Mouse (Mus musculus) liver, embryonic 16.5 days (tissue): ENCODE results near the gene Rnf31. TPM values are rescaled to one million over a fixed set of nuclear protein-coding genes. Genes with fewer than 3 reads are reported as not detected.
A peak's percentile ranks its signal among the peaks of the same experiment; 100 is the strongest.

Experiments
- ATAC-seq: fragments of 200-750 bp; cut with Nextera tagmentation; 2 replicates; pipeline ENCODE4 v1.8.0; 2017; ENCODE audit warnings: low read depth, mild to moderate bottlenecking, moderate number of reproducible peaks, moderate library complexity
- H3K27ac ChIP-seq: fragments of 300-500 bp; sonication (generic); 2 replicates; pipeline ENCODE4 v1.5.1; 2014; ENCODE audit warnings: mild to moderate bottlenecking, low read length
- H3K27me3 ChIP-seq: fragments of 300-500 bp; sonication (generic); 2 replicates; pipeline ENCODE4 v1.6.1; 2014; ENCODE audit warnings: low read depth, low read length, mixed read lengths; ENCODE audit not compliant: control insufficient read depth, insufficient read depth
- H3K36me3 ChIP-seq: fragments of 300-500 bp; sonication (generic); 2 replicates; pipeline ENCODE4 v1.6.1; 2014; ENCODE audit warnings: mild to moderate bottlenecking; ENCODE audit not compliant: control insufficient read depth, insufficient read depth
- H3K4me1 ChIP-seq: fragments of 300-500 bp; sonication (generic); 2 replicates; pipeline ENCODE4 v1.6.1; 2014; ENCODE audit warnings: low read depth, low read length, mixed read lengths; ENCODE audit not compliant: control insufficient read depth
- H3K4me2 ChIP-seq: fragments of 300-500 bp; sonication (generic); 2 replicates; pipeline ENCODE4 v1.6.1; 2014; ENCODE audit warnings: low read depth, low read length, mixed read lengths
- H3K4me3 ChIP-seq: fragments of 300-500 bp; sonication (generic); 2 replicates; pipeline ENCODE4 v1.5.1; 2014; ENCODE audit warnings: low read depth, mild to moderate bottlenecking, low read length
- H3K9ac ChIP-seq: fragments of 300-500 bp; sonication (generic); 2 replicates; pipeline ENCODE4 v1.6.1; 2014; ENCODE audit warnings: low read depth, low read length
- H3K9me3 ChIP-seq: fragments of 300-500 bp; sonication (generic); replicated peaks from 2 replicates; pipeline ENCODE4 v1.6.1; 2016; ENCODE audit warnings: low read length; ENCODE audit not compliant: control insufficient read depth
- WGBS: fragments of 180-500 bp; shearing (Covaris S2); extraction: QIAGEN DNeasy Blood & Tissue Kit; methylation state at CpG from one replicate; pipeline ENCODE4 v1.1.7; 2014; ENCODE audit not compliant: insufficient replicate concordance; 5-methylcytosine and 5-hydroxymethylcytosine counted together
- polyA plus RNA-seq: library from polyadenylated mRNA; unstranded; fragments of >200 nt; fragmentation: Nextera tagmentation; extraction: Ambion mirVana; gene quantifications from 2 replicates; pipeline ENCODE4 v1.2.1, GENCODE M21; 2015

The Rnf31 gene
- polyA plus RNA-seq, 1 experiment from 2014 or later, result 9.7 TPM

GRCm38 (mm10) chr14:55644261-55644888 lies 52.9 kb downstream of the Rnf31 start:
- H3K36me3 ChIP-seq, result peaks cover 21% of the 10 kb centered on the region
- peak overlapping the region; percentile 93 for H3K27ac ChIP-seq
- H3K27me3 ChIP-seq, result no peaks in the 10 kb centered on the region
- H3K4me1 ChIP-seq, result peaks cover 28% of the 10 kb centered on the region
- no peaks in the 10 kb centered on the region for H3K9me3 ChIP-seq
- H3K9ac ChIP-seq, result peak overlapping the region; percentile 98
- peak overlapping the region; percentile 99 for H3K4me3 ChIP-seq
- WGBS, result 15% methylated on average over 17 of the region's 17 CpGs
- ATAC-seq, result no peak
- H3K4me2 ChIP-seq, result peak overlapping the region; percentile 85

GRCm38 (mm10) chr14:55649884-55650283 lies 58.4 kb downstream of the Rnf31 start, which contains the start of gene Tssk4:
TSS of gene Tssk4 (plus strand) at chr14:55650184.
- Histone ChIP-seq H3K4me3 (no peak within 1 kb of the TSS), H3K4me1 (peaks cover 8% of the 10 kb centered on the region), H3K4me2 (no peak within 1 kb of the TSS), H3K27me3 (no peaks in the 10 kb centered on the region), H3K27ac (no peak within 1 kb of the TSS), H3K36me3 (peaks cover 4% of the 10 kb centered on the region; the same call in 1 of the 2 replicates), H3K9me3 (no peaks in the 10 kb centered on the region), H3K9ac (no peak within 1 kb of the TSS)
- ATAC-seq, result no peak
- WGBS, result 65% methylated on average over 2 of the region's 2 CpGs

GRCm38 (mm10) chr14:55651528-55651927 lies 60.0 kb downstream of the Rnf31 start:
- ATAC-seq, result no peak
- H3K27ac ChIP-seq, result no peak overlapping the region
- WGBS, result 74% methylated on average over 7 of the region's 7 CpGs

More at GRCm38 (mm10) chr14:55651528-55651927, 60.0 kb downstream of the Rnf31 start:
- no peak overlapping the region for H3K4me3 ChIP-seq
- H3K9me3 ChIP-seq, result no peaks in the 10 kb centered on the region
- no peaks in the 10 kb centered on the region for H3K4me1 ChIP-seq
- H3K36me3 ChIP-seq, result no peaks in the 10 kb centered on the region
- no peaks in the 10 kb centered on the region for H3K27me3 ChIP-seq
- no peak overlapping the region for H3K4me2 ChIP-seq
- H3K9ac ChIP-seq, result no peak overlapping the region

Other genes with a start within 250 kb of the Rnf31 start
- gene Dhrs4, start 113.0 kb upstream of the Rnf31 start, polyA plus RNA-seq, result 88.8 and 91.2 TPM in 2 replicates
- gene Carmil3, start 101.1 kb upstream of the Rnf31 start, polyA plus RNA-seq, result 0.28 and 0.46 TPM in 2 replicates
- gene Cpne6, start 81.3 kb upstream of the Rnf31 start, polyA plus RNA-seq, result not detected in 2 replicates
- not detected in 2 replicates for gene Nrl, start 66.7 kb upstream of the Rnf31 start, polyA plus RNA-seq
- gene Pck2, start 51.4 kb upstream of the Rnf31 start, polyA plus RNA-seq, result 41.2 and 42.5 TPM in 2 replicates
- 62.0 and 64.7 TPM in 2 replicates for gene Dcaf11, start 31.7 kb upstream of the Rnf31 start, polyA plus RNA-seq
- 2.0 and 3.2 TPM in 2 replicates for gene A730061H03Rik, start 31.3 kb upstream of the Rnf31 start, polyA plus RNA-seq
- 0.74 and 2.0 TPM in 2 replicates for gene Fitm1, start 16.1 kb upstream of the Rnf31 start, polyA plus RNA-seq
- gene Psme1, start 13.6 kb upstream of the Rnf31 start, polyA plus RNA-seq, result 114 TPM in 2 replicates
- gene Emc9, start 6.4 kb upstream of the Rnf31 start, polyA plus RNA-seq, result 22.5 and 25.8 TPM in 2 replicates
- gene Psme2, start 595 bp upstream of the Rnf31 start, polyA plus RNA-seq, result 177 and 181 TPM in 2 replicates
- gene Irf9, start 11.9 kb downstream of the Rnf31 start, polyA plus RNA-seq, result 15.9 and 17.2 TPM in 2 replicates
- gene Rec8, start 26.3 kb downstream of the Rnf31 start, polyA plus RNA-seq, result 2.9 and 3.1 TPM in 2 replicates
- 23.4 and 24.6 TPM in 2 replicates for gene Ipo4, start 44.2 kb downstream of the Rnf31 start, polyA plus RNA-seq
- 0.71 and 1.0 TPM in 2 replicates for gene Gm49378, start 46.2 kb downstream of the Rnf31 start, polyA plus RNA-seq
- gene Tm9sf1, start 52.1 kb downstream of the Rnf31 start, polyA plus RNA-seq, result 46.8 and 49.6 TPM in 2 replicates
- gene Tssk4, start 58.5 kb downstream of the Rnf31 start, polyA plus RNA-seq, result 0.15 and 0.16 TPM in 2 replicates
- gene Mdp1, start 68.8 kb downstream of the Rnf31 start, polyA plus RNA-seq, result 14.1 and 16.8 TPM in 2 replicates
- 20.9 and 22.8 TPM in 2 replicates for gene Gmpr2, start 80.2 kb downstream of the Rnf31 start, polyA plus RNA-seq
- 212 and 230 TPM in 2 replicates for gene Nedd8, start 80.4 kb downstream of the Rnf31 start, polyA plus RNA-seq
- gene Tinf2, start 90.1 kb downstream of the Rnf31 start, polyA plus RNA-seq, result 17.8 and 20.1 TPM in 2 replicates
- gene Tgm1, start 122.2 kb downstream of the Rnf31 start, polyA plus RNA-seq, result 2.8 and 3.1 TPM in 2 replicates
- 11.3 and 12.4 TPM in 2 replicates for gene Rabggta, start 130.6 kb downstream of the Rnf31 start, polyA plus RNA-seq
- 40.9 and 43.5 TPM in 2 replicates for gene Dhrs1, start 154.0 kb downstream of the Rnf31 start, polyA plus RNA-seq
- 18.6 and 18.7 TPM in 2 replicates for gene Nop9, start 154.0 kb downstream of the Rnf31 start, polyA plus RNA-seq
- 74.1 and 86.9 TPM in 2 replicates for gene Cideb, start 166.8 kb downstream of the Rnf31 start, polyA plus RNA-seq
- 0.38 and 0.40 TPM in 2 replicates for gene Ltb4r2, start 169.7 kb downstream of the Rnf31 start, polyA plus RNA-seq
- 14.2 and 16.4 TPM in 2 replicates for gene Ltb4r1, start 174.3 kb downstream of the Rnf31 start, polyA plus RNA-seq
- gene Adcy4, start 192.4 kb downstream of the Rnf31 start, polyA plus RNA-seq, result 1.9 and 2.4 TPM in 2 replicates
- gene Ripk3, start 197.2 kb downstream of the Rnf31 start, polyA plus RNA-seq, result 15.4 and 16.4 TPM in 2 replicates
- 0.71 TPM in 2 replicates for gene Nfatc4, start 231.4 kb downstream of the Rnf31 start, polyA plus RNA-seq